Mouse (Mus musculus) hindbrain, embryonic 15.5 days (tissue): ENCODE results near the gene Rpl22. TPM values are rescaled to one million over a fixed set of nuclear protein-coding genes. Genes with fewer than 3 reads are reported as not detected.
A peak's percentile ranks its signal among the peaks of the same experiment; 100 is the strongest.

Experiments used
- ATAC-seq: fragments of 200-750 bp; cut with Nextera tagmentation; 2 replicates; pipeline ENCODE4 v1.8.0; 2017; ENCODE audit warnings: low read depth, moderate number of reproducible peaks, moderate TSS enrichment; ENCODE audit not compliant: low FRiP score
- H3K27ac ChIP-seq: fragments of 300-500 bp; sonication (generic); replicated peaks from 2 replicates; pipeline ENCODE4 v1.5.1; 2015; ENCODE audit warnings: mild to moderate bottlenecking, inconsistent platforms
- H3K27me3 ChIP-seq: fragments of 300-500 bp; sonication (generic); 2 replicates; pipeline ENCODE4 v1.6.1; 2015; ENCODE audit warnings: control low read depth, inconsistent platforms
- H3K36me3 ChIP-seq: fragments of 300-500 bp; sonication (generic); 2 replicates; pipeline ENCODE4 v1.6.1; 2015; ENCODE audit warnings: control low read depth, inconsistent platforms
- H3K4me1 ChIP-seq: fragments of 300-500 bp; sonication (generic); replicated peaks from 2 replicates; pipeline ENCODE4 v1.6.1; 2015; ENCODE audit warnings: control low read depth, inconsistent platforms
- H3K4me2 ChIP-seq: fragments of 300-500 bp; sonication (generic); 2 replicates; pipeline ENCODE4 v1.6.1; 2015; ENCODE audit warnings: moderate library complexity, mild to moderate bottlenecking, inconsistent platforms
- H3K4me3 ChIP-seq: fragments of 300-500 bp; sonication (generic); 2 replicates; pipeline ENCODE4 v1.5.1; 2015; ENCODE audit warnings: mild to moderate bottlenecking, inconsistent platforms
- H3K9ac ChIP-seq: fragments of 300-500 bp; sonication (generic); 2 replicates; pipeline ENCODE4 v1.6.1; 2015; ENCODE audit warnings: inconsistent platforms
- H3K9me3 ChIP-seq: fragments of 300-500 bp; sonication (generic); 2 replicates; pipeline ENCODE4 v1.6.1; 2016; ENCODE audit warnings: control low read depth, inconsistent platforms
- WGBS: fragments of 180-500 bp; shearing (Covaris S2); methylation state at CpG from one replicate; pipeline ENCODE4 v1.1.7; 2015; 5-methylcytosine and 5-hydroxymethylcytosine counted together
- polyA plus RNA-seq: library from polyadenylated mRNA; unstranded; fragments of >200 nt; fragmentation: Nextera tagmentation; extraction: Ambion mirVana; gene quantifications from 2 replicates; pipeline ENCODE4 v1.2.1, GENCODE M21; 2015

Gene Rpl22
- polyA plus RNA-seq = 135 and 176 TPM in 2 replicates

- Histone ChIP-seq H3K27ac (peak within 1 kb of the TSS; percentile 78), H3K4me3 (peak within 1 kb of the TSS; percentile 78), H3K27me3 (no peaks in the 10 kb centered on the region), H3K4me2 (peak within 1 kb of the TSS; percentile 73), H3K4me1 (peaks cover 17% of the 10 kb centered on the region), H3K9ac (peak within 1 kb of the TSS; percentile 86), H3K9me3 (no peaks in the 10 kb centered on the region), H3K36me3 (peaks cover 23% of the 10 kb centered on the region)
- under 1% methylated on average over 70 of the region's 70 CpGs for WGBS
- ATAC-seq = peak; percentile 97
Observed at GRCm38 (mm10) chr4:152325574-152326411, at the start of gene Rpl22. TSS of gene Rpl22 (plus strand) at chr4:152325742.

GRCm38 (mm10) chr4:152276389-152277347 is 48.9 kb upstream of the Rpl22 start:
- Histone ChIP-seq H3K4me1 (peaks cover 46% of the 10 kb centered on the region), H3K9me3 (no peaks in the 10 kb centered on the region), H3K27me3 (peaks cover 49% of the 10 kb centered on the region), H3K9ac (no peak overlapping the region), H3K27ac (no peak overlapping the region), H3K36me3 (0 out of 2 replicates have a peak, but pooled peaks cover 2% of the 10 kb centered on the region), H3K4me2 (no peak overlapping the region), H3K4me3 (no peak overlapping the region)
- WGBS = 52% methylated on average over 10 of the region's 10 CpGs
- no peak for ATAC-seq

- H3K4me1 ChIP-seq = peaks cover 41% of the 10 kb centered on the region
- no peak overlapping the region for H3K4me2 ChIP-seq
- no peak overlapping the region for H3K9ac ChIP-seq
- peaks cover 62% of the 10 kb centered on the region for H3K27me3 ChIP-seq
- H3K9me3 ChIP-seq = no peaks in the 10 kb centered on the region
- no peak for ATAC-seq
- no peaks in the 10 kb centered on the region for H3K36me3 ChIP-seq
- 67% methylated on average over 2 of the region's 2 CpGs for WGBS
- no peak overlapping the region for H3K4me3 ChIP-seq
- H3K27ac ChIP-seq = no peak overlapping the region
Observed at GRCm38 (mm10) chr4:152277916-152278315, 47.6 kb upstream of the Rpl22 start.

- Histone ChIP-seq H3K4me1 (peaks cover 38% of the 10 kb centered on the region), H3K27me3 (peaks cover 72% of the 10 kb centered on the region), H3K4me2 (no peak overlapping the region), H3K27ac (no peak overlapping the region), H3K4me3 (no peak overlapping the region), H3K9ac (no peak overlapping the region), H3K36me3 (no peaks in the 10 kb centered on the region), H3K9me3 (no peaks in the 10 kb centered on the region)
- WGBS = 77% methylated on average over 23 of the region's 23 CpGs
- 0 out of 2 replicates have a peak, but pooled peaks have one; percentile 25 for ATAC-seq
Observed at GRCm38 (mm10) chr4:152278986-152279385, 46.6 kb upstream of the Rpl22 start.

- no peak overlapping the region for H3K9ac ChIP-seq
- no peaks in the 10 kb centered on the region for H3K9me3 ChIP-seq
- H3K27me3 ChIP-seq = peaks cover 84% of the 10 kb centered on the region
- peaks cover 23% of the 10 kb centered on the region for H3K4me1 ChIP-seq
- no peaks in the 10 kb centered on the region for H3K36me3 ChIP-seq
- H3K4me3 ChIP-seq = no peak overlapping the region
- WGBS = 52% methylated on average over 15 of the region's 15 CpGs
- H3K4me2 ChIP-seq = no peak overlapping the region
- ATAC-seq = no peak
- no peak overlapping the region for H3K27ac ChIP-seq
Observed at GRCm38 (mm10) chr4:152281601-152282000, 43.9 kb upstream of the Rpl22 start.

GRCm38 (mm10) chr4:152282721-152283120 is 42.8 kb upstream of the Rpl22 start:
- Histone ChIP-seq H3K4me2 (peak overlapping the region; percentile 64), H3K9ac (peak overlapping the region; percentile 36), H3K4me3 (peak overlapping the region; percentile 35), H3K27ac (no peak overlapping the region), H3K9me3 (no peaks in the 10 kb centered on the region), H3K4me1 (peaks cover 33% of the 10 kb centered on the region), H3K36me3 (no peaks in the 10 kb centered on the region), H3K27me3 (peaks cover 86% of the 10 kb centered on the region)
- 15% methylated on average over 34 of the region's 34 CpGs for WGBS
- no peak for ATAC-seq

GRCm38 (mm10) chr4:152283186-152283950 is 42.2 kb upstream of the Rpl22 start:
- Histone ChIP-seq H3K4me3 (peak overlapping the region; percentile 35), H3K27me3 (peaks cover 93% of the 10 kb centered on the region), H3K4me2 (peak overlapping the region; percentile 64), H3K36me3 (no peaks in the 10 kb centered on the region), H3K9ac (peak overlapping the region; percentile 36), H3K27ac (no peak overlapping the region), H3K9me3 (no peaks in the 10 kb centered on the region), H3K4me1 (peaks cover 39% of the 10 kb centered on the region)
- ATAC-seq = peak; percentile 70
- WGBS = 7% methylated on average over 70 of the region's 70 CpGs

- Histone ChIP-seq H3K4me1 (peaks cover 51% of the 10 kb centered on the region), H3K9ac (no peak overlapping the region), H3K36me3 (no peaks in the 10 kb centered on the region), H3K27me3 (peaks cover 90% of the 10 kb centered on the region), H3K4me2 (no peak overlapping the region), H3K4me3 (no peak overlapping the region), H3K9me3 (no peaks in the 10 kb centered on the region), H3K27ac (no peak overlapping the region)
- WGBS = 5% methylated on average over 10 of the region's 10 CpGs
- no peak for ATAC-seq
Observed at GRCm38 (mm10) chr4:152285505-152285904, 40.0 kb upstream of the Rpl22 start.

- no peaks in the 10 kb centered on the region for H3K9me3 ChIP-seq
- H3K4me3 ChIP-seq = peak overlapping the region; percentile 38
- peak overlapping the region; percentile 50 for H3K27ac ChIP-seq
- H3K4me2 ChIP-seq = peak overlapping the region; percentile 77
- ATAC-seq = peak; percentile 59
- H3K27me3 ChIP-seq = peaks cover 90% of the 10 kb centered on the region
- under 1% methylated on average over 32 of the region's 32 CpGs for WGBS
- peak overlapping the region; percentile 49 for H3K9ac ChIP-seq
- peaks cover 58% of the 10 kb centered on the region for H3K4me1 ChIP-seq
- H3K36me3 ChIP-seq = no peaks in the 10 kb centered on the region
Observed at GRCm38 (mm10) chr4:152286183-152286582, 39.4 kb upstream of the Rpl22 start.

GRCm38 (mm10) chr4:152286887-152287286 is 38.7 kb upstream of the Rpl22 start:
- Histone ChIP-seq H3K27me3 (peaks cover 90% of the 10 kb centered on the region), H3K9ac (peak overlapping the region; percentile 49; the same call in 1 of the 2 replicates), H3K4me3 (peak overlapping the region; percentile 38), H3K4me1 (peaks cover 61% of the 10 kb centered on the region), H3K27ac (no peak overlapping the region), H3K36me3 (no peaks in the 10 kb centered on the region), H3K9me3 (no peaks in the 10 kb centered on the region), H3K4me2 (peak overlapping the region; percentile 77)
- no peak for ATAC-seq
- 5% methylated on average over 26 of the region's 26 CpGs for WGBS
